Mouse (Mus musculus): Measurements from ENCODE around the gene BC048671. TPM values are rescaled to one million over a fixed set of nuclear protein-coding genes. Genes with fewer than 3 reads are reported as not detected.

Gene BC048671
- polyA plus RNA-seq, 1 experiment from 2014 or later = not detected

DNA sequence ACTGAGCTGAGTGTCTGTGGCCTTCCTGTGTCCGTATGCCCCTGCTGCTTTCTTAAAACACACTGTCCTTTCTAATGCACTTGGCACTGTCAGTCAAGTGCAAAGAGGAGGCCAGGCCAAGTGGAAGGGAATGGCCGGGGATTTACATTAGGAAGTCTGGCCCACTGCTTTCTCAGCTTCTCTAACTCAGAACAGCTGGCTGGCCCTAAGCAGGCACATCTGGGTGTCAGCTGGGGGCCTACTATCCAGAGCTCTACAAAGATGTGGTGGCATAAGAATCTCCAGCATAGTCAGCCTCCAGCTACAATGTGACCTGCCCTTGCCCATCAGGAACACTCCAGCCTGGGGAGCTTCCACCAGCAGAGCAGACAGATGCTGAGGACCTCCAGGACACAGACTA is 49.0 kb downstream of the BC048671 start:
- in situ Hi-C loops (cut with MboI; ENCODE audit: low pct_unique_long_range_greater_than_20kb) = loop anchor here (25.0 kb wide), 3 partner anchors 762 to 1388 kb away; partner anchors contain the start of genes Fbln2 and Nup210
- ChIA-PET POLR2A (interaction anchor here (0.6 kb wide), 1 partner anchor 26 kb away, joined by 3 read pairs; no protein-coding TSS in a partner anchor), CTCF (interaction anchor here (1.1 kb wide), 1 partner anchor 16 kb away, joined by 3 read pairs; no protein-coding TSS in a partner anchor)
- H3K27me3 ChIP-seq = no peaks in the 10 kb centered on the region
- no peak for TF ChIP-seq CTCF (IDR thresholded peaks at IDR 0.05)
- no peak for ATAC-seq
- DNase-seq (ENCODE audit: low read depth, low spot score) = no peak

Other genes with a start within 250 kb of the BC048671 start
- not detected for gene Vmn1r49, start 222.7 kb upstream of the BC048671 start, polyA plus RNA-seq (2021)
- not detected for gene Vmn1r50, start 199.8 kb upstream of the BC048671 start, polyA plus RNA-seq (2021)
- not detected for gene Vmn1r51, start 178.6 kb upstream of the BC048671 start, polyA plus RNA-seq (2021)
- not detected for gene Vmn1r52, start 126.4 kb upstream of the BC048671 start, polyA plus RNA-seq (2021)
- not detected for gene V1ra8, start 98.4 kb upstream of the BC048671 start, polyA plus RNA-seq (2021)
- gene Vmn1r53, start 76.8 kb upstream of the BC048671 start, polyA plus RNA-seq (2021) = not detected
- gene Vmn1r54, start 54.9 kb upstream of the BC048671 start, polyA plus RNA-seq (2021) = not detected
- gene Chst13, start 24.0 kb downstream of the BC048671 start, polyA plus RNA-seq (2021) = 0.14 TPM
- gene Uroc1, start 32.1 kb downstream of the BC048671 start, polyA plus RNA-seq (2021) = 0.39 TPM
- gene Zxdc, start 68.3 kb downstream of the BC048671 start, polyA plus RNA-seq (2021) = 39.8 TPM
- gene Cfap100, start 127.6 kb downstream of the BC048671 start, polyA plus RNA-seq (2021) = 6.1 TPM
- 8.8 TPM for gene Klf15, start 161.4 kb downstream of the BC048671 start, polyA plus RNA-seq (2021)
- gene Aldh1l1, start 185.2 kb downstream of the BC048671 start, polyA plus RNA-seq (2021) = 0.62 TPM